Mouse (Mus musculus) G1E (cell line): ENCODE results near the gene Rslcan18. TPM values are rescaled to one million over a fixed set of nuclear protein-coding genes. Genes with fewer than 3 reads are reported as not detected.
A peak's percentile ranks its signal among the peaks of the same experiment; 100 is the strongest.

ENCODE experiments used
- ATAC-seq: 2 replicates; pipeline ENCODE4 v1.8.0; 2016; ENCODE audit warnings: mild to moderate bottlenecking; ENCODE audit not compliant: insufficient number of reproducible peaks, poor library complexity, low FRiP score, severe bottlenecking; ENCODE audit errors: extremely low read depth
- DNase-seq: peaks from one replicate; pipeline ENCODE4 v3.0.0; 2012; ENCODE audit warnings: low spot score
- H3K27me3 ChIP-seq: 2 replicates; pipeline ENCODE4 v1.6.1; 2012; ENCODE audit warnings: mild to moderate bottlenecking, low read length, inconsistent platforms; ENCODE audit not compliant: insufficient read depth
- H3K36me3 ChIP-seq: replicated peaks from 2 replicates; pipeline ENCODE3; 2012; ENCODE audit warnings: mild to moderate bottlenecking, inconsistent platforms
- H3K4me1 ChIP-seq: 2 replicates; pipeline ENCODE4 v1.6.1; 2012; ENCODE audit warnings: low read depth, low read length, inconsistent platforms, mixed read lengths; ENCODE audit not compliant: insufficient read depth
- H3K4me3 ChIP-seq: 2 replicates; pipeline ENCODE4 v1.5.1; 2012; ENCODE audit warnings: low read depth, mild to moderate bottlenecking, inconsistent platforms, low read length, moderate library complexity, mixed read lengths
- H3K9me3 ChIP-seq: replicated peaks from 2 replicates; pipeline ENCODE4 v1.6.1; 2012; ENCODE audit warnings: inconsistent platforms
- CTCF ChIP-seq: IDR thresholded peaks from 2 replicates; pipeline ENCODE4 v1.5.1; 2012; ENCODE audit warnings: low read depth, low read length, inconsistent platforms, mixed read lengths
- GATA1 ChIP-seq: IDR thresholded peaks from 2 replicates; pipeline ENCODE4 v1.6.1; 2012; ENCODE audit warnings: borderline replicate concordance, low read length, inconsistent platforms, mixed read lengths
- GATA2 ChIP-seq: IDR thresholded peaks from 2 replicates; pipeline ENCODE4 v1.6.1; 2012; ENCODE audit warnings: low read depth, low read length, inconsistent platforms, borderline replicate concordance
- POLR2AphosphoS5 ChIP-seq: IDR thresholded peaks from 2 replicates; pipeline ENCODE4 v1.6.1; 2012; ENCODE audit warnings: low read depth, low read length, inconsistent platforms; ENCODE audit not compliant: insufficient replicate concordance
- TAL1 ChIP-seq: conservative IDR thresholded peaks from 2 replicates; pipeline ENCODE4 v1.6.1; 2012; ENCODE audit warnings: low read depth, low read length, inconsistent platforms, mixed read lengths
- polyA plus RNA-seq: library from polyadenylated mRNA; stranded (reverse); fragments of >175 nt; gene quantifications from 2 replicates; pipeline ENCODE4 v1.2.3, GENCODE M21; 2012
- total RNA-seq, 2 experiments: library from RNA; stranded (forward) in 1 of 2; stranded (reverse) in 1 of 2; fragments of 200-1000 nt in 1 of 2; fragments of >200 nt in 1 of 2; fragmentation: Nextera tagmentation in 1 of 2; gene quantifications; 2 replicates each; pipeline ENCODE4 v1.2.3; 2014 to 2017

Rslcan18 gene
- total and polyA plus RNA-seq, 3 experiments = 0.02 to 6.9 (median 0.49) TPM

- H3K4me3 ChIP-seq = peak overlapping the region; percentile 77
- ATAC-seq (peak; percentile 55), DNase-seq (peak; percentile 17)
- TF ChIP-seq GATA2 (no peak), CTCF (no peak), GATA1 (no peak), TAL1 (no peak), POLR2AphosphoS5 (no peak)
- no peaks in the 10 kb centered on the region; the same call in 1 of the 2 replicates for H3K27me3 ChIP-seq
- peaks cover 24% of the 10 kb centered on the region for H3K4me1 ChIP-seq
- no peaks in the 10 kb centered on the region for H3K9me3 ChIP-seq
- H3K36me3 ChIP-seq = peaks cover 15% of the 10 kb centered on the region
Observed at GRCm38 (mm10) chr13:67108821-67109206, 7.2 kb downstream of the Rslcan18 start.

GRCm38 (mm10) chr13:67108194-67108820 is 7.8 kb downstream of the Rslcan18 start, which contains the start of gene Gm28557:
Gm28557 (minus strand) TSS chr13:67108604.
- Histone ChIP-seq H3K4me3 (peak within 1 kb of the TSS; percentile 77), H3K9me3 (no peaks in the 10 kb centered on the region), H3K36me3 (peaks cover 15% of the 10 kb centered on the region), H3K27me3 (no peaks in the 10 kb centered on the region; the same call in 1 of the 2 replicates), H3K4me1 (peaks cover 22% of the 10 kb centered on the region)
- ATAC-seq (peak; percentile 92), DNase-seq (peak; percentile 70)
- no peak for TF ChIP-seq GATA2
- TF ChIP-seq CTCF = peak; percentile 81
- no peak for TF ChIP-seq GATA1
- TF ChIP-seq TAL1 = no peak

- ATAC-seq = no peak
Observed at GRCm38 (mm10) chr13:67107681-67108080, 8.4 kb downstream of the Rslcan18 start.

GRCm38 (mm10) chr13:67097876-67098275 is 18.2 kb downstream of the Rslcan18 start, which contains the start of gene Zfp708:
Zfp708 (minus strand) TSS chr13:67097976.
- peaks cover 3% of the 10 kb centered on the region; the same call in 1 of the 2 replicates for H3K4me1 ChIP-seq
- no peak within 1 kb of the TSS for H3K4me3 ChIP-seq
- peaks cover 23% of the 10 kb centered on the region for H3K36me3 ChIP-seq
- no peak for TF ChIP-seq GATA1
- no peak for TF ChIP-seq TAL1
- TF ChIP-seq GATA2 = no peak
- no peak for TF ChIP-seq POLR2AphosphoS5
- TF ChIP-seq CTCF = no peak
- ATAC-seq (no peak), DNase-seq (no peak)
- H3K9me3 ChIP-seq = no peaks in the 10 kb centered on the region
- H3K27me3 ChIP-seq = no peaks in the 10 kb centered on the region

More at GRCm38 (mm10) chr13:67107681-67108080, 8.4 kb downstream of the Rslcan18 start:
- H3K4me3 ChIP-seq = peak overlapping the region; percentile 77
- peaks cover 15% of the 10 kb centered on the region for H3K36me3 ChIP-seq
- TF ChIP-seq GATA1 (no peak), GATA2 (no peak)
- DNase-seq = no peak
- H3K27me3 ChIP-seq = no peaks in the 10 kb centered on the region; the same call in 1 of the 2 replicates
- no peaks in the 10 kb centered on the region for H3K9me3 ChIP-seq
- H3K4me1 ChIP-seq = peaks cover 20% of the 10 kb centered on the region

- Histone ChIP-seq H3K9me3 (no peaks in the 10 kb centered on the region), H3K27me3 (no peaks in the 10 kb centered on the region), H3K36me3 (peaks cover 6% of the 10 kb centered on the region), H3K4me3 (no peak overlapping the region), H3K4me1 (no peaks in the 10 kb centered on the region)
- TF ChIP-seq GATA2 (no peak), GATA1 (no peak), TAL1 (no peak), CTCF (no peak), POLR2AphosphoS5 (no peak)
- DNase-seq (no peak), ATAC-seq (no peak)
Observed at GRCm38 (mm10) chr13:67090154-67090553, 25.9 kb downstream of the Rslcan18 start.

- no peak for ATAC-seq
- H3K9me3 ChIP-seq = no peaks in the 10 kb centered on the region
- H3K4me3 ChIP-seq = peak overlapping the region; percentile 77; the same call in 1 of the 2 replicates
- peaks cover 17% of the 10 kb centered on the region for H3K4me1 ChIP-seq
- TF ChIP-seq TAL1 (no peak), GATA1 (no peak), POLR2AphosphoS5 (no peak), CTCF (no peak), GATA2 (no peak)
- peaks cover 7% of the 10 kb centered on the region for H3K36me3 ChIP-seq
- H3K27me3 ChIP-seq = no peaks in the 10 kb centered on the region
- no peak for DNase-seq
Observed at GRCm38 (mm10) chr13:67081946-67082345, 34.1 kb downstream of the Rslcan18 start.
